Mouse (Mus musculus): ENCODE measurements around the gene Tmem131.

- no peak for TF ChIP-seq CTCF (IDR thresholded peaks at IDR 0.05; ENCODE audit: insufficient read depth, low read depth, low read length)
- TF ChIP-seq POLR2A (IDR thresholded peaks at IDR 0.05; ENCODE audit: insufficient read depth, low read depth, low read length): no peak
Observed at GRCm38 (mm10) chr1:36923911-36924310, 19.6 kb downstream of the Tmem131 start.
